20 mouse cellular contexts compared by ENCODE assay signal in genomic region chr7:12980291-12980690, GRCm38 (mm10). TPM values are rescaled to one million over a fixed set of nuclear protein-coding genes. Genes with fewer than 3 reads are reported as not detected.
A peak's percentile ranks its signal among the peaks of the same experiment; 100 is the strongest.
DNase-seq lines count a peak whose midpoint lies in the region; ATAC-seq and TF ChIP-seq lines count a peak whose summit lies in the region.
"Had no signal": no experiment of that assay in that cellular context is flagged by ENCODE, and none has a peak within 500 bp of the region (broad histone marks: within the 10 kb centered on the region; RNA-seq: fewer than 3 reads in every experiment).

No protein-coding gene starts in this region.

- H3K9me3 ChIP-seq in liver, postnatal 0 days (ENCODE audit: low read length), result no peaks in the 10 kb centered on the region
- H3K9me3 ChIP-seq in liver, embryonic 11.5 days (ENCODE audit: control insufficient read depth, low read length), result no peaks in the 10 kb centered on the region
- H3K9me3 ChIP-seq in ES-Bruce4 (replicated peaks; ENCODE audit: control insufficient read depth, insufficient read depth, low read length, poor library complexity, severe bottlenecking), result no peaks in the 10 kb centered on the region
- H3K9me3 ChIP-seq in limb, embryonic 10.5 days (replicated peaks), result no peaks in the 10 kb centered on the region
- H3K9me3 ChIP-seq: embryonic facial prominence, embryonic 12.5 days; forebrain, embryonic 15.5 days; heart, embryonic 12.5 days had no signal

- H3K36me3 ChIP-seq in liver, postnatal 0 days (replicated peaks; ENCODE audit: insufficient read depth, low read length), result no peaks in the 10 kb centered on the region
- no peaks in the 10 kb centered on the region for H3K36me3 ChIP-seq in liver, embryonic 11.5 days (ENCODE audit: control insufficient read depth, insufficient read depth, low read length)
- no peaks in the 10 kb centered on the region for H3K36me3 ChIP-seq in ES-Bruce4 (ENCODE audit: control insufficient read depth, insufficient read depth, low read length, poor library complexity, severe bottlenecking)
- peaks cover 15% of the 10 kb centered on the region for H3K36me3 ChIP-seq in limb, embryonic 10.5 days

- no peak for DNase-seq in liver, postnatal 0 days
- DNase-seq in liver, embryonic 11.5 days (ENCODE audit: low spot score), result no peak
- DNase-seq in limb, embryonic 10.5 days (ENCODE audit: low spot score), result no peak
- no peak for DNase-seq in testis, postnatal 10 days (ENCODE audit: low spot score)
- DNase-seq in urinary bladder, adult 2 months (ENCODE audit: low spot score), result no peak
- DNase-seq: adrenal gland, adult 8-10 months; adrenal gland, postnatal 36 days; cerebellum, adult 9-10 months; cerebellum, postnatal 25 days; heart, adult 18-20 months had no signal

- H3K4me2 ChIP-seq in liver, postnatal 0 days (ENCODE audit: low read depth, low read length), result no peak overlapping the region
- no peak overlapping the region for H3K4me2 ChIP-seq in liver, embryonic 11.5 days
- H3K4me2 ChIP-seq: embryonic facial prominence, embryonic 12.5 days; forebrain, embryonic 15.5 days; heart, embryonic 12.5 days had no signal

- no peak overlapping the region for H3K9ac ChIP-seq in liver, postnatal 0 days (replicated peaks)
- H3K9ac ChIP-seq in liver, embryonic 11.5 days (ENCODE audit: low read depth, low read length), result no peak overlapping the region
- H3K9ac ChIP-seq in ES-Bruce4 (ENCODE audit: low read depth, poor library complexity, severe bottlenecking), result no peak overlapping the region
- H3K9ac ChIP-seq: embryonic facial prominence, embryonic 12.5 days; forebrain, embryonic 15.5 days; heart, embryonic 12.5 days had no signal

- 0 out of 2 replicates have a peak overlapping the region, but pooled peaks have one; percentile 89 for H3K27ac ChIP-seq in liver, postnatal 0 days (ENCODE audit: low read depth)
- H3K27ac ChIP-seq in liver, embryonic 11.5 days (ENCODE audit: low read depth, low read length), result no peak overlapping the region
- H3K27ac ChIP-seq in ES-Bruce4 (ENCODE audit: insufficient read depth, low read length), result 0 out of 2 replicates have a peak overlapping the region, but pooled peaks have one; percentile 1
- peak overlapping the region; percentile 44; the same call in 1 of the 2 replicates for H3K27ac ChIP-seq in bone marrow macrophage, adult 2 months (ENCODE audit: insufficient read depth, low read depth, low read length)
- H3K27ac ChIP-seq in limb, embryonic 10.5 days, result 0 out of 2 replicates have a peak overlapping the region, but pooled peaks have one; percentile 14
- H3K27ac ChIP-seq: embryonic facial prominence, embryonic 12.5 days; forebrain, embryonic 15.5 days had no signal

- TF ChIP-seq POLR2A in ES-Bruce4 (IDR thresholded peaks at IDR 0.05; ENCODE audit: insufficient read depth, low read length), result no peak
- no peak for TF ChIP-seq POLR2A in bone marrow macrophage, adult 2 months (IDR thresholded peaks at IDR 0.05; ENCODE audit: borderline replicate concordance, low read depth, low read length)

- WGBS in liver, postnatal 0 days (ENCODE audit: insufficient replicate concordance), result 84% methylated on average over 7 of the region's 7 CpGs
- 88% methylated on average over 7 of the region's 7 CpGs for WGBS in liver, embryonic 11.5 days
- WGBS in limb, embryonic 10.5 days, result 88% methylated on average over 7 of the region's 7 CpGs

- H3K4me3 ChIP-seq in liver, postnatal 0 days (ENCODE audit: low read depth, low read length), result no peak overlapping the region
- H3K4me3 ChIP-seq in liver, embryonic 11.5 days (ENCODE audit: low read depth, low read length), result no peak overlapping the region
- no peak overlapping the region for H3K4me3 ChIP-seq in ES-Bruce4 (ENCODE audit: low read depth, low read length)
- H3K4me3 ChIP-seq in bone marrow macrophage, adult 2 months (ENCODE audit: insufficient read depth, low read length), result no peak overlapping the region
- no peak overlapping the region for H3K4me3 ChIP-seq in limb, embryonic 10.5 days
- H3K4me3 ChIP-seq: embryonic facial prominence, embryonic 12.5 days; forebrain, embryonic 15.5 days; heart, embryonic 12.5 days had no signal

- H3K27me3 ChIP-seq in liver, postnatal 0 days (ENCODE audit: insufficient read depth, low read length), result no peaks in the 10 kb centered on the region
- no peaks in the 10 kb centered on the region for H3K27me3 ChIP-seq in liver, embryonic 11.5 days (replicated peaks; ENCODE audit: control insufficient read depth, insufficient read depth, low read length)
- H3K27me3 ChIP-seq in ES-Bruce4 (ENCODE audit: control insufficient read depth, insufficient read depth, low read length, poor library complexity, severe bottlenecking), result no peaks in the 10 kb centered on the region
- no peaks in the 10 kb centered on the region for H3K27me3 ChIP-seq in limb, embryonic 10.5 days (ENCODE audit: low read depth, poor library complexity, severe bottlenecking)
- H3K27me3 ChIP-seq: embryonic facial prominence, embryonic 12.5 days; forebrain, embryonic 15.5 days; heart, embryonic 12.5 days; Patski had no signal

- no peak for TF ChIP-seq EP300 in liver, postnatal 0 days (IDR thresholded peaks at IDR 0.05; ENCODE audit: low read depth)
- no peak for TF ChIP-seq EP300 in ES-Bruce4 (IDR thresholded peaks at IDR 0.05; ENCODE audit: insufficient read depth, low read depth, low read length)

- no peak for TF ChIP-seq CTCF in liver, postnatal 0 days (IDR thresholded peaks at IDR 0.05; ENCODE audit: low read depth)
- TF ChIP-seq CTCF in ES-Bruce4 (IDR thresholded peaks at IDR 0.05; ENCODE audit: low read depth, low read length), result no peak
- TF ChIP-seq CTCF in bone marrow macrophage, adult 2 months (IDR thresholded peaks at IDR 0.05; ENCODE audit: low read depth, low read length), result no peak

- no peak for ATAC-seq in liver, postnatal 0 days
- no peak for ATAC-seq in liver, embryonic 11.5 days (replicated peaks; ENCODE audit: low FRiP score)
- ATAC-seq: forebrain, embryonic 15.5 days; hindbrain, embryonic 16.5 days; inflammation-experienced regulatory T-cells, adult 6 months; Patski had no signal

- peaks cover 21% of the 10 kb centered on the region for H3K4me1 ChIP-seq in liver, postnatal 0 days (ENCODE audit: insufficient read depth)
- peaks cover 18% of the 10 kb centered on the region for H3K4me1 ChIP-seq in liver, embryonic 11.5 days (replicated peaks; ENCODE audit: control insufficient read depth, insufficient read depth, low read length)
- H3K4me1 ChIP-seq in ES-Bruce4 (ENCODE audit: control insufficient read depth, insufficient read depth, low read length), result no peaks in the 10 kb centered on the region
- H3K4me1 ChIP-seq in bone marrow macrophage, adult 2 months (ENCODE audit: control insufficient read depth, insufficient read depth, low read length), result peaks cover 22% of the 10 kb centered on the region
- H3K4me1 ChIP-seq in limb, embryonic 10.5 days, result peaks cover 16% of the 10 kb centered on the region

RNA-seq across cellular contexts. Expression of gene Zfp446, which starts 2.6 kb away (rescaled TPM):
- 1.6 and 1.8 TPM in 2 replicates for polyA plus RNA-seq in liver, postnatal 0 days (2015; fragmentation: Nextera tagmentation; extraction: Ambion mirVana)
- 6.9 and 7.0 TPM in 2 replicates for polyA plus RNA-seq in liver, embryonic 11.5 days (2014; fragmentation: Nextera tagmentation; extraction: Ambion mirVana)
- polyA plus RNA-seq in ES-Bruce4 (2011; ENCODE audit: insufficient read depth, insufficient read length, low read depth, missing spikeins), result 4.5 and 5.1 TPM in 2 replicates
- 2.6 and 3.6 TPM in 2 replicates for polyA plus RNA-seq in bone marrow macrophage, adult 2 months (2012; ENCODE audit: insufficient read depth, insufficient read length, missing spikeins)
- 14.0 and 14.9 TPM in 2 replicates for polyA plus RNA-seq in limb, embryonic 10.5 days (2016; fragmentation: Nextera tagmentation; extraction: Ambion mirVana)
- polyA plus RNA-seq in urinary bladder, adult 2 months (2012; rRNA removed), result 6.3 and 6.9 TPM in 2 replicates

RNA-seq across cellular contexts. Expression of gene Zfp324, which starts 14.7 kb away (rescaled TPM):
- polyA plus RNA-seq in liver, postnatal 0 days (2015; fragmentation: Nextera tagmentation; extraction: Ambion mirVana), result 1.5 and 1.9 TPM in 2 replicates
- polyA plus RNA-seq in liver, embryonic 11.5 days (2014; fragmentation: Nextera tagmentation; extraction: Ambion mirVana), result 6.6 and 7.7 TPM in 2 replicates
- 1.5 and 2.3 TPM in 2 replicates for polyA plus RNA-seq in ES-Bruce4 (2011; ENCODE audit: insufficient read depth, insufficient read length, low read depth, missing spikeins)
- polyA plus RNA-seq in bone marrow macrophage, adult 2 months (2012; ENCODE audit: insufficient read depth, insufficient read length, missing spikeins), result 3.8 and 3.9 TPM in 2 replicates
- 8.4 and 12.0 TPM in 2 replicates for polyA plus RNA-seq in limb, embryonic 10.5 days (2016; fragmentation: Nextera tagmentation; extraction: Ambion mirVana)
- polyA plus RNA-seq in urinary bladder, adult 2 months (2012; rRNA removed), result 4.6 and 4.7 TPM in 2 replicates

RNA-seq across cellular contexts. Expression of gene Slc27a5, which starts 17.7 kb away (rescaled TPM):
- polyA plus RNA-seq in liver, postnatal 0 days (2015; fragmentation: Nextera tagmentation; extraction: Ambion mirVana), result 103 and 122 TPM in 2 replicates
- 0.52 and 1.1 TPM in 2 replicates for polyA plus RNA-seq in liver, embryonic 11.5 days (2014; fragmentation: Nextera tagmentation; extraction: Ambion mirVana)
- 0.75 TPM in 1 of 2 replicates, not detected in the other for polyA plus RNA-seq in ES-Bruce4 (2011; ENCODE audit: insufficient read depth, insufficient read length, low read depth, missing spikeins)
- not detected in 2 replicates for polyA plus RNA-seq in bone marrow macrophage, adult 2 months (2012; ENCODE audit: insufficient read depth, insufficient read length, missing spikeins)
- polyA plus RNA-seq in limb, embryonic 10.5 days (2016; fragmentation: Nextera tagmentation; extraction: Ambion mirVana), result not detected in 2 replicates
- polyA plus RNA-seq in urinary bladder, adult 2 months (2012; rRNA removed), result 0.31 and 0.55 TPM in 2 replicates
- polyA plus RNA-seq: embryonic facial prominence, embryonic 12.5 days; heart, embryonic 12.5 days; heart, embryonic 16.5 days; hindbrain, embryonic 11.5 days had no signal

RNA-seq across cellular contexts. Expression of gene Trim28, which starts 18.6 kb away (rescaled TPM):
- 56.0 and 59.1 TPM in 2 replicates for polyA plus RNA-seq in liver, postnatal 0 days (2015; fragmentation: Nextera tagmentation; extraction: Ambion mirVana)
- 339 and 346 TPM in 2 replicates for polyA plus RNA-seq in liver, embryonic 11.5 days (2014; fragmentation: Nextera tagmentation; extraction: Ambion mirVana)
- 1,087 and 1,151 TPM in 2 replicates for polyA plus RNA-seq in ES-Bruce4 (2011; ENCODE audit: insufficient read depth, insufficient read length, low read depth, missing spikeins)
- polyA plus RNA-seq in bone marrow macrophage, adult 2 months (2012; ENCODE audit: insufficient read depth, insufficient read length, missing spikeins), result 165 and 177 TPM in 2 replicates
- polyA plus RNA-seq in limb, embryonic 10.5 days (2016; fragmentation: Nextera tagmentation; extraction: Ambion mirVana), result 561 and 585 TPM in 2 replicates
- 186 and 190 TPM in 2 replicates for polyA plus RNA-seq in urinary bladder, adult 2 months (2012; rRNA removed)

RNA-seq across cellular contexts. Expression of gene Zbtb45, which starts 29.5 kb away (rescaled TPM):
- polyA plus RNA-seq in liver, postnatal 0 days (2015; fragmentation: Nextera tagmentation; extraction: Ambion mirVana), result 5.6 and 7.2 TPM in 2 replicates
- 27.5 and 27.9 TPM in 2 replicates for polyA plus RNA-seq in liver, embryonic 11.5 days (2014; fragmentation: Nextera tagmentation; extraction: Ambion mirVana)
- polyA plus RNA-seq in ES-Bruce4 (2011; ENCODE audit: insufficient read depth, insufficient read length, low read depth, missing spikeins), result 14.0 and 22.7 TPM in 2 replicates
- 15.6 and 17.3 TPM in 2 replicates for polyA plus RNA-seq in bone marrow macrophage, adult 2 months (2012; ENCODE audit: insufficient read depth, insufficient read length, missing spikeins)
- 29.1 and 31.8 TPM in 2 replicates for polyA plus RNA-seq in limb, embryonic 10.5 days (2016; fragmentation: Nextera tagmentation; extraction: Ambion mirVana)
- polyA plus RNA-seq in urinary bladder, adult 2 months (2012; rRNA removed), result 11.7 and 13.2 TPM in 2 replicates

Comparison
In these comparisons a context has a peak if more than half of its experiments do, and no peak if none do; other contexts are left out.
1. RNA of gene Slc27a5, which starts 17.7 kb away (polyA plus RNA-seq): 103 to 122 TPM in liver, postnatal 0 days; 0.52 to 1.1 TPM in liver, embryonic 11.5 days, 0.31 to 0.55 TPM in urinary bladder, adult 2 months, not detected in bone marrow macrophage, adult 2 months, 0.75 TPM in ES-Bruce4 and not detected in limb, embryonic 10.5 days; every median in the first group is over 10 times any median in the second.